Mouse (Mus musculus) thymus, postnatal 14 days (tissue): Measurements from ENCODE around the gene Gatc.
"Not testable (repeated sequence)": the region's sequence is repeated elsewhere in the genome, so short reads cannot be mapped to it uniquely, and the experiment has no call there.

Experiments used
- DNase-seq: peaks from one replicate; pipeline ENCODE4 v3.0.0; 2021

Gene Gatc

GRCm38 (mm10) chr5:115327610-115328548, 13.1 kb downstream of the Gatc start:
- DNase-seq, result peak; percentile 71

GRCm38 (mm10) chr5:115326875-115327609, 13.9 kb downstream of the Gatc start, which contains the start of gene Srsf9:
TSS of gene Srsf9 (plus strand) at chr5:115327177.
- peak; percentile 98 for DNase-seq

GRCm38 (mm10) chr5:115326256-115326831, 14.6 kb downstream of the Gatc start:
- DNase-seq, result no peak

GRCm38 (mm10) chr5:115319004-115319940, 21.7 kb downstream of the Gatc start:
- peak; percentile 59 for DNase-seq

- peak; percentile 72 for DNase-seq
Measured at GRCm38 (mm10) chr5:115317645-115318328, 23.2 kb downstream of the Gatc start.

- DNase-seq, result no peak
Measured at GRCm38 (mm10) chr5:115316968-115317644, 23.9 kb downstream of the Gatc start.

GRCm38 (mm10) chr5:115313668-115313943, 27.4 kb downstream of the Gatc start:
- DNase-seq, result no peak

- no peak for DNase-seq
Measured at GRCm38 (mm10) chr5:115312816-115313667, 27.9 kb downstream of the Gatc start.

- no peak for DNase-seq
Measured at GRCm38 (mm10) chr5:115312354-115312753, 28.6 kb downstream of the Gatc start.

- DNase-seq, result not testable (repeated sequence)
Measured at GRCm38 (mm10) chr5:115302190-115302589, 38.8 kb downstream of the Gatc start.

GRCm38 (mm10) chr5:115301615-115302014, 39.4 kb downstream of the Gatc start:
- no peak for DNase-seq

GRCm38 (mm10) chr5:115300792-115301614, 40.0 kb downstream of the Gatc start, which contains the start of gene Dynll1:
TSS of gene Dynll1 (minus strand) at chr5:115300999.
- DNase-seq, result peak; percentile 99

GRCm38 (mm10) chr5:115300035-115300744, 40.8 kb downstream of the Gatc start:
- DNase-seq, result no peak

GRCm38 (mm10) chr5:115296347-115296746, 44.6 kb downstream of the Gatc start:
- no peak for DNase-seq

GRCm38 (mm10) chr5:115294173-115294572, 46.8 kb downstream of the Gatc start:
- peak; percentile 23 for DNase-seq

GRCm38 (mm10) chr5:115284735-115285134, 56.2 kb downstream of the Gatc start:
- peak; percentile 45 for DNase-seq
